Mouse (Mus musculus): ENCODE measurements at regions not wholly inside any gene's neighbourhood (a gene's known extent, or its start where the extent isn't known, plus 50 kb on each side); places are given as distances from the start of the nearest gene placed in this dataset.

GRCm38 (mm10) chr3:6481610-6482009, 138.6 kb downstream of the 1700008P02Rik start:
- no peak for ATAC-seq (ENCODE audit: low FRiP score)
- H3K4me2 ChIP-seq (ENCODE audit: low read depth, low read length, poor library complexity, severe bottlenecking), result no peak overlapping the region
- no peaks in the 10 kb centered on the region for H3K36me3 ChIP-seq (ENCODE audit: insufficient read depth, low read length)
- H3K9ac ChIP-seq (replicated peaks; ENCODE audit: low read length, poor library complexity, severe bottlenecking), result no peak overlapping the region
- no peak for DNase-seq (ENCODE audit: low spot score)
- no peaks in the 10 kb centered on the region for H3K27me3 ChIP-seq (ENCODE audit: insufficient read depth, low read length)
- H3K27ac ChIP-seq (ENCODE audit: low read depth, low read length), result no peak overlapping the region
- no peaks in the 10 kb centered on the region for H3K4me1 ChIP-seq (ENCODE audit: insufficient read depth, low read length)
- TF ChIP-seq CTCF (IDR thresholded peaks at IDR 0.05), result no peak
- no peak overlapping the region for H3K4me3 ChIP-seq (ENCODE audit: low read depth, low read length)
- 89% methylated on average over 1 of the region's 1 CpGs for WGBS
- no peaks in the 10 kb centered on the region for H3K9me3 ChIP-seq (ENCODE audit: low read length)

Data from midbrain, postnatal 0 days (tissue).